Mouse (Mus musculus) liver, embryonic 13.5 days (tissue): ENCODE results near the gene Trem3. TPM values are rescaled to one million over a fixed set of nuclear protein-coding genes. Genes with fewer than 3 reads are reported as not detected.

Source experiments
- ATAC-seq: fragments of 200-750 bp; cut with Nextera tagmentation; 2 replicates; pipeline ENCODE4 v1.8.0; 2017; ENCODE audit warnings: low read depth, mild to moderate bottlenecking, moderate number of reproducible peaks, moderate library complexity
- DNase-seq: peaks from one replicate; pipeline ENCODE4 v3.0.0; 2022
- H3K27ac ChIP-seq: fragments of 300-500 bp; sonication (generic); 2 replicates; pipeline ENCODE4 v1.5.1; 2015; ENCODE audit warnings: moderate library complexity, mild to moderate bottlenecking, inconsistent platforms
- H3K27me3 ChIP-seq: fragments of 300-500 bp; sonication (generic); 2 replicates; pipeline ENCODE4 v1.6.1; 2015; ENCODE audit warnings: mild to moderate bottlenecking, inconsistent platforms
- H3K36me3 ChIP-seq: fragments of 300-500 bp; sonication (generic); 2 replicates; pipeline ENCODE4 v1.6.1; 2015; ENCODE audit warnings: mild to moderate bottlenecking, inconsistent platforms
- H3K4me1 ChIP-seq: fragments of 300-500 bp; sonication (generic); replicated peaks from 2 replicates; pipeline ENCODE4 v1.6.1; 2015; ENCODE audit warnings: inconsistent platforms
- H3K4me2 ChIP-seq: fragments of 300-500 bp; sonication (generic); 2 replicates; pipeline ENCODE4 v1.6.1; 2015; ENCODE audit warnings: inconsistent platforms, mild to moderate bottlenecking, moderate library complexity
- H3K4me3 ChIP-seq: fragments of 300-500 bp; sonication (generic); replicated peaks from 2 replicates; pipeline ENCODE4 v1.5.1; 2015; ENCODE audit warnings: mild to moderate bottlenecking, inconsistent platforms
- H3K9ac ChIP-seq: fragments of 300-500 bp; sonication (generic); 2 replicates; pipeline ENCODE4 v1.6.1; 2015; ENCODE audit warnings: mild to moderate bottlenecking, inconsistent platforms
- H3K9me3 ChIP-seq: fragments of 300-500 bp; sonication (generic); replicated peaks from 2 replicates; pipeline ENCODE4 v1.6.1; 2016; ENCODE audit warnings: inconsistent platforms
- WGBS: fragments of 180-500 bp; shearing (Covaris S2); methylation state at CpG from one replicate; pipeline ENCODE4 v1.1.7; 2015; ENCODE audit not compliant: insufficient replicate concordance; 5-methylcytosine and 5-hydroxymethylcytosine counted together
- polyA plus RNA-seq: library from polyadenylated mRNA; unstranded; fragments of >200 nt; fragmentation: Nextera tagmentation; extraction: Ambion mirVana; gene quantifications from 2 replicates; pipeline ENCODE4 v1.2.1, GENCODE M21; 2015

The Trem3 gene
- polyA plus RNA-seq, 1 experiment from 2014 or later = 2.2 TPM

DNA sequence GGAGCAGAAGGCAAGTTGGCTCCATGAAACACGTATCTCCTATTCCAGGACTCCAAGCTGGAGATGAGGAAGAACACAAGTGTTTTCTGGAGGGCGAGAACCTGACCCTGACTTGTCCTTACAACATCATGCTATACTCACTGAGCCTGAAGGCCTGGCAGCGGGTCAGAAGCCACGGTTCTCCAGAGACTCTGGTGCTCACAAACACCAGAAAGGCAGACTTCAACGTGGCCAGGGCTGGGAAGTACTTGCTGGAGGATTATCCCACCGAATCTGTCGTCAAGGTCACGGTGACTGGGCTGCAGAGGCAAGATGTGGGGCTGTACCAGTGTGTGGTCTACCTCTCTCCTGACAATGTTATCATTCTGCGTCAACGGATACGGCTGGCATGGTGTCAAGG lies 1.9 kb downstream of the Trem3 start:
- Histone ChIP-seq H3K9me3 (no peaks in the 10 kb centered on the region), H3K9ac (no peak overlapping the region), H3K4me3 (no peak overlapping the region), H3K4me2 (no peak overlapping the region), H3K27ac (no peak overlapping the region), H3K27me3 (0 out of 2 replicates have a peak, but pooled peaks cover 3% of the 10 kb centered on the region), H3K36me3 (no peaks in the 10 kb centered on the region), H3K4me1 (no peaks in the 10 kb centered on the region)
- WGBS = 65% methylated on average over 11 of the region's 11 CpGs
- ATAC-seq (no peak), DNase-seq (no peak)

DNA sequence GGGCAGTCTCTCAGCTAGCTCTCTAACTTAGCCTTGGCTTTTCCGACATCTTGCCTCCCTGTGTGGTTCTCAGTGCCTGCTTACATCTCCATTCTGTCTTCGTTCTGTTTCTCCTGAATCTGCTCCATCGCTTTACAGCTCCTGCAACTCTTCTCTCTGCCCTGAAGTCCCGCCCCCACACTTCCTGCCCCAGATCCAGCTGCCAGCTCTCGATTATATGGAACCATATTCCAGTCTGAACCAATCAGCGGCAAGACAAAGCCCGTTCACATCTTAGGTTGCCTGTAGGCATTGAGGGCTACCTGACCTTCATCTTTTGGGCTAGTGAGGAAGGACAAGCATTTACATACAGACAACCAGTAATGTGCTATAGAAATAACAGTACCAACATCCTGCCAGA lies 3.1 kb downstream of the Trem3 start:
- H3K27me3 ChIP-seq = 0 out of 2 replicates have a peak, but pooled peaks cover 3% of the 10 kb centered on the region
- H3K4me3 ChIP-seq = no peak overlapping the region
- H3K4me1 ChIP-seq = no peaks in the 10 kb centered on the region
- no peak overlapping the region for H3K9ac ChIP-seq
- WGBS = 71% methylated on average over 7 of the region's 7 CpGs
- DNase-seq (no peak), ATAC-seq (no peak)
- no peaks in the 10 kb centered on the region for H3K36me3 ChIP-seq
- H3K9me3 ChIP-seq = no peaks in the 10 kb centered on the region
- H3K27ac ChIP-seq = no peak overlapping the region
- no peak overlapping the region for H3K4me2 ChIP-seq

DNA sequence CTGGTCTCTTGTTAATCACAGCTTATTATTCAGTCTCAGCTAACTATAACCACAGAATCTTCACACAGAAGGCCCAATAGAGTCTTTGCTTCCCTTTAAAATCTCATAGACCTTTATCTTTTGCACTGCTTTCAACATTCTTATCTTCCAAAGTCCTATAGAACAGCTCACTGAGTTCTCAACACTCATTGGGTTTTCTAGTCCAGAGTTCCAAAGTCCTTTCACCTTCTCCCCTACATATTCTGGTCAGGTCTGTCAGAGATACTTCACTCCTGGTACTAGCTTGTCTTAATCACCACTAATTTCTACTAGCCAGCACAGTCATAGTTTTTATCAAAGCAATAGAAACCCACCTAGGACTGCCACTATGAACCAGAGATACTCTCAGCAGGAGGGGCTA lies 9.0 kb downstream of the Trem3 start:
- 0 out of 2 replicates have a peak, but pooled peaks cover 3% of the 10 kb centered on the region for H3K27me3 ChIP-seq
- H3K9me3 ChIP-seq = no peaks in the 10 kb centered on the region
- ATAC-seq = no peak
- H3K9ac ChIP-seq = no peak overlapping the region
- H3K4me1 ChIP-seq = no peaks in the 10 kb centered on the region
- DNase-seq = no peak
- no peaks in the 10 kb centered on the region for H3K36me3 ChIP-seq
- H3K4me2 ChIP-seq = no peak overlapping the region
- no peak overlapping the region for H3K27ac ChIP-seq
- no peak overlapping the region for H3K4me3 ChIP-seq

DNA sequence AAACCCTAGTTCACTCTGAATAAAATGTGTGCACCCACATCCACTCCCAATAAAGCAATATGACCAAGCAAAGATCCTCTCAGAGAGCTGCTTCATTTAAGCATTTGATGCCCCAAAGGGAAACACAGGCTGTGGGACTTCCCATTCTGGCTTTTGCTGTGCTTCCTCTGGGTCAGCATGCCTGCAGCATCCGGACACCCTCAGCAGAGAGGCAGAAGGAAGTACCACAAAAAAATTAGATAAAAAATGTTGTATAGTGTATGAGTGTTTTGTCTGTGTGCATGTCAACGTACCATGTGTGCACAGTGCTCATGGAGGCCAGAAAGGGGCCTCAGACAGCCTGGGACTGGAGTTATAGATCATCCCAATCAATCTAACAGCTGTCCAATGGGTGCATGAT lies 14.3 kb downstream of the Trem3 start:
- Histone ChIP-seq H3K4me1 (peaks cover 33% of the 10 kb centered on the region), H3K9me3 (no peaks in the 10 kb centered on the region), H3K27me3 (no peaks in the 10 kb centered on the region), H3K4me2 (no peak overlapping the region), H3K27ac (no peak overlapping the region), H3K36me3 (no peaks in the 10 kb centered on the region), H3K4me3 (no peak overlapping the region), H3K9ac (no peak overlapping the region)
- WGBS = 32% methylated on average over 2 of the region's 2 CpGs
- ATAC-seq (no peak), DNase-seq (no peak)

DNA sequence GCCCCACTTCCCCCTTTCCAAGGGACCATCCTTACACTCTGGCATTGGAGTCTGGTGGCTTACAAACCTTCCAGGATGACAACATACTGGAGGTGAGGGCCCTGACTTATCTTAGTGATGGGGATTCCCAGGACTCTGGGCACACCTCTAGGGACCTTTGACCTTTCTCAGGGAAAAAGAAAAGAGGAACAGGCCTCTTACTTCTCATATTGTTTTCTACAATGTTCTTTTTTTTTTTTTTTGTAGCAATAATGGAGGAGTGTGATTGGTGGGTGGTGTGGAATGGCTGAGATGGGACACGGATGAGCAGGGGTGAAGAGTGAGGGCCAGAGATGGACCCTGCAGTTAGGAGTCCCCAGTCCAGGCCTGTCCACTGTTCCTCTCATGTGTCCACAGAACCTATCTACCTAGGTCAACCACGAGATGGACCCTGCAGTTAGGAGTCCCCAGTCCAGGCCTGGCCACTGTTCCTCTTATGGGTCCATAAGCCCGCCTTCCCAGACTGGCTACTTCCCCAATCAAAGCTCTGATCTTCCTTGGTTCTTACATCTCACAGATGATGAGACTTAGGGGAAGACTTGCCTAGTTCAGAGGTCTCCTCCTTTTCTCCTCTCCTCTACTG lies 16.3 kb downstream of the Trem3 start, which contains the start of gene Treml4:
Treml4 (plus strand) TSS at position 555 of the 622 bp plus-strand sequence.
- WGBS = 59% methylated on average over 3 of the region's 3 CpGs
- Histone ChIP-seq H3K36me3 (no peaks in the 10 kb centered on the region), H3K4me2 (peak within 1 kb of the TSS; percentile 20), H3K4me3 (no peak within 1 kb of the TSS), H3K27me3 (no peaks in the 10 kb centered on the region), H3K9ac (peak within 1 kb of the TSS; percentile 30; the same call in 1 of the 2 replicates), H3K4me1 (peaks cover 50% of the 10 kb centered on the region), H3K9me3 (no peaks in the 10 kb centered on the region), H3K27ac (peak within 1 kb of the TSS; percentile 70)
- ATAC-seq (no peak), DNase-seq (no peak)

DNA sequence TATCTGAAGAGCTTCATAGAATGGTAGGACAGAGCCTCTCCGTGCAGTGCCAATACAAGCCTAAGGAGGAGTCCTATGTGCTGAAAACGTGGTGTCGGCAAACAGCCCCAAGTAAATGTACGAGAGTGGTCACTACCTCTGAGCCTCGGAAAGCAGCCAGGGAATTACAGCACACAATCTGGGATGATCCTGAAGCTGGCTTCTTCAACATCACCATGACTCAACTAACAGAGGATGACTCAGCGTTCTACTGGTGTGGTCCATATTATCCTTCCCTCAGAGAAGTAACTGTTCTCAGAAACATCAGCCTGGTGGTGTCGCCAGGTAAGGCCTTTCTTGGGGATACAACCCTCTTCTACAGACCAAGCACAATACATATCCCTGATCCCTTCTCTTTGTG lies 17.1 kb downstream of the Trem3 start:
- H3K27me3 ChIP-seq = no peaks in the 10 kb centered on the region
- no peak overlapping the region for H3K4me3 ChIP-seq
- WGBS = 82% methylated on average over 7 of the region's 7 CpGs
- no peaks in the 10 kb centered on the region for H3K9me3 ChIP-seq
- peak overlapping the region; percentile 20 for H3K4me2 ChIP-seq
- H3K9ac ChIP-seq = peak overlapping the region; percentile 30; the same call in 1 of the 2 replicates
- no peaks in the 10 kb centered on the region for H3K36me3 ChIP-seq
- ATAC-seq (peak; percentile 78), DNase-seq (peak; percentile 62)
- H3K27ac ChIP-seq = peak overlapping the region; percentile 70
- peaks cover 57% of the 10 kb centered on the region for H3K4me1 ChIP-seq

DNA sequence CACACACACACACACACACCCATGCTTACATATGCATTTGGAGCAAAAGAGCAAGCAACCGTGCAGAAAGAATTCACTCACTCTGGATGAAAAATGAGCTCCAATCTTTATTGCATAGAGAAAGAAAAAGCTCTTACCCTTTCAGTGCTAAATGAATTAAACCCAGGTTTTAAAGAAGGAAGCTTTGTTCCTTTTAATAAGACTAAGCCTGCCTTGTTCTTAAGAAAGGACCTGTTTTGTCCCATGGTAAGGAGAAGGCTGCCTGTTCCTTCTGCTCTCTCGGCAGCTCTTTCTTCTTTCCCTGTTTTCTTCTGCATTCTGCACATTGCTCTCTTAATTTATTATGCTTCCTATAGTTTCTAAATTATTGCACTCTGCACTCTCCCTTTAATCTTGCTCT lies 18.6 kb downstream of the Trem3 start:
- Histone ChIP-seq H3K4me2 (no peak overlapping the region), H3K27ac (peak overlapping the region; percentile 35; the same call in 1 of the 2 replicates), H3K9ac (no peak overlapping the region), H3K4me1 (peaks cover 72% of the 10 kb centered on the region), H3K36me3 (no peaks in the 10 kb centered on the region), H3K27me3 (no peaks in the 10 kb centered on the region), H3K9me3 (no peaks in the 10 kb centered on the region), H3K4me3 (no peak overlapping the region)
- ATAC-seq (no peak), DNase-seq (no peak)
- WGBS = 55% methylated on average over 2 of the region's 2 CpGs

DNA sequence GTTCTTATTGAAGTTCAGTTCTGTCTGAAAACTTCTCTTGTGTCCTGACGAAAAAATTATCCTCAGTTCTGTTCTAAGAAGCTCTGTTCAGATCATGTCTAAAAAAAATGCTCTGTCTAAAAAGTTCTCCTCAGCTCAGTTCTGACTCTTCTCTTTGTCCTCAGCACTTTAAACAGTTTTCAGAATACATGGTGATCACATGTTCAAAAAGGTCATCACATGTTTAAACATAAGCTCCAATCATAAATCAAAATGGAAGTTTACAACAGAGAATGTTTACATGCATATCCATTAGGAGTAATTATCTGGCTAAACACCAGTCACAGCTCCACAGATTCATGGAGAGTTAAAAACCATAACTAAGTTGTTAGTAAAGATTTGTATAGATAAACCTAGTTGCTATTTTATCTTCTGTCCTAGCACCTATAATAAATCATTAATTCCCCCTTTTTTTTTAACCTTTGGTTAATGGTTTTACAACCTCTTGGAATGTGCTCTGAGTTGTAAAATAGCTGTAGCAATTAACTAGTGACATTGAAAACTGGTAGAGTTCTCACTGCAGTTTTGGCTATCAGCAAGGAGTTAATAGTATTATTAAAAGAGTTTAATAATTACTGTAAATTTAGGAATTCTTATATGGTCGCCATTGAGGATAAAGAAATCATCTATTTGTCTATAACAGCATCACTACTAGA lies 19.2 kb downstream of the Trem3 start:
- Histone ChIP-seq H3K36me3 (no peaks in the 10 kb centered on the region), H3K27me3 (no peaks in the 10 kb centered on the region), H3K4me3 (no peak overlapping the region), H3K4me1 (peaks cover 78% of the 10 kb centered on the region), H3K4me2 (no peak overlapping the region), H3K9ac (no peak overlapping the region), H3K27ac (peak overlapping the region; percentile 35; the same call in 1 of the 2 replicates), H3K9me3 (no peaks in the 10 kb centered on the region)
- 41% methylated on average over 2 of the region's 2 CpGs for WGBS
- no peak for ATAC-seq
- DNase-seq = no peak

DNA sequence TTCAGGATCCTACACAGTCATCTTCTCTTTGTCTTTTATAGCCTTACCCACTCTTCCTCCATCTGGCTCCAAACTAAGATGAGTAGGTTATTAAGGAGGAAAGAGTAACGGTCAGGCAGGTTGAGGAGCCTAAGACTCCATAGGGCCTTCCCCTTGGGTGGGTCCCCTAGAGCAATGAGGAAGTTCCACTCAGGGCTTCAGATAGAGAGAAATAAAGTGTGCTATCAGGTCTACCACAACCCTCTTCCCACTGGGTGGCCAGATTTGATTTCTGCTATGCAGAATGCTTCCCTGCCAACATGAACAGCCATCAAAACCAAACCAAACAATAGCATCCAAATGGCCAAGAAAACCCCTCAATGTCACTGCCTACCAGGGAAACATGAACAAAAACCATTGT lies 20.0 kb downstream of the Trem3 start:
- Histone ChIP-seq H3K9ac (no peak overlapping the region), H3K27me3 (no peaks in the 10 kb centered on the region), H3K9me3 (no peaks in the 10 kb centered on the region), H3K27ac (no peak overlapping the region), H3K36me3 (no peaks in the 10 kb centered on the region), H3K4me2 (0 out of 2 replicates have a peak overlapping the region, but pooled peaks have one; percentile 11), H3K4me1 (peaks cover 85% of the 10 kb centered on the region), H3K4me3 (no peak overlapping the region)
- ATAC-seq = no peak
- 31% methylated on average over 1 of the region's 1 CpGs for WGBS
- DNase-seq = peak; percentile 49

DNA sequence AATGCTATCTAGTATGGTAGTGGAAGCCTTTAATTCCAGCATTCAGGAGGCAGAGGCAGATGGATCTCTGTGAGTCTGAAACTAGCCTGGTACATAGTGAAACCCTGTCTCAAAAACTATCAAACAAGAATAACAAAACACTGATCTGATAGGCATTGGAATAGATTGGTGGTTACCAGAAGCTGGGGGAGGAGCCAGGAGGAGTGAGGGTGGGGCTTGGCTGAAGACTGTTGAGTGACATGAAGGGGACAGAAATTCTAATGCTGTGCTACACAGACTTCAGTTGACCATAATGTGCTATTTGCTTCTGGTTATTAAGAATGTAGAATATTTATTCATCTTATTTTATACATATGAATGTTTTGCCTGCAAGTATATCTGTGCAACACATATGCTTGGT lies 20.7 kb downstream of the Trem3 start:
- no peaks in the 10 kb centered on the region for H3K36me3 ChIP-seq

DNA sequence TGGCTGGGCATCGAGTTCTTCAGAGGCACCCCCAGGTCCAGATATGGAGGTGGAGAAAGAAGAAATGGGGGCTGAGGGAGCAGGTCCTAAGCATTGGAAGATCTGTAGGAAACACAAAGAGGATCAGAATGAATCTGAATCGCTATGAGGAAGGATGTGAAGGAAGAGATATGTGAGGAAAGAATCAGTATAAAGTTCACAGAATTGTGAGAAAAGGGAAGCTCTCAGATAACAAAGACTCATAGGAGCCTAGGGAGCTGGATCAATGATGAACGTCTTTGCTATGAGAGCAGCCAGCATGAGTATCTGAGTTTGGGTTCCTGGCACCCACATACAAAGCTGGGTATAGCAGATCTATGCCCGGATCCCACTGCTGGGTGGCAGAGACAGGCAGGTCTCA lies 22.3 kb downstream of the Trem3 start:
- no peak overlapping the region for H3K4me3 ChIP-seq
- H3K36me3 ChIP-seq = no peaks in the 10 kb centered on the region
- no peaks in the 10 kb centered on the region for H3K9me3 ChIP-seq
- H3K27ac ChIP-seq = peak overlapping the region; percentile 98
- peak overlapping the region; percentile 30; the same call in 1 of the 2 replicates for H3K9ac ChIP-seq
- DNase-seq (no peak), ATAC-seq (no peak)
- peak overlapping the region; percentile 70; the same call in 1 of the 2 replicates for H3K4me2 ChIP-seq
- H3K27me3 ChIP-seq = no peaks in the 10 kb centered on the region
- WGBS = 30% methylated on average over 4 of the region's 4 CpGs
- peaks cover 91% of the 10 kb centered on the region for H3K4me1 ChIP-seq

More for the DNA sequence above, 20.7 kb downstream of the Trem3 start:
- ATAC-seq = no peak
- no peaks in the 10 kb centered on the region for H3K9me3 ChIP-seq
- H3K4me1 ChIP-seq = peaks cover 91% of the 10 kb centered on the region
- H3K27ac ChIP-seq = no peak overlapping the region
- H3K4me2 ChIP-seq = no peak overlapping the region
- H3K9ac ChIP-seq = no peak overlapping the region
- H3K27me3 ChIP-seq = no peaks in the 10 kb centered on the region
- DNase-seq = peak; percentile 43
- no peak overlapping the region for H3K4me3 ChIP-seq

DNA sequence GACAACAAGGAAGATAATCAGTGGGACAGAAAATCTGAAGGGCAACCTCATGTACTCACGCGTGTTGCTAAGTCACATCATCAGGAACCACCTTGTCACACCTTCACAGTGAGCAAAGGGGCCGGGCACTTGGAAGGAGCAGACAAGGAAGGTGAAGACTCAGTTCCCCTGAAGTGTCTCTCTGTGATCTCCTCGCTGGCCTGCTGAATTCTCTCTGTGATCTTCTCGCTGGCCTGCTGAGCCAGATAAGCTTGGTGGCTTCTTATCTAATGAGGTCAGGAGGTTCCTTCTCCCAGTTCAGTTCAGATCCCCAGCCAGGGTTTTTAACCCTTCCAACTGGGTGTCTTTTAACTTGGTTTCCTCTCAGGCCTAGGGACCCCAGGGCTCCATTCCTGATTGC lies 24.6 kb downstream of the Trem3 start:
- Histone ChIP-seq H3K4me1 (peaks cover 89% of the 10 kb centered on the region), H3K4me3 (peak overlapping the region; percentile 50), H3K36me3 (no peaks in the 10 kb centered on the region), H3K4me2 (peak overlapping the region; percentile 70), H3K27me3 (no peaks in the 10 kb centered on the region), H3K9ac (peak overlapping the region; percentile 73), H3K27ac (peak overlapping the region; percentile 98), H3K9me3 (no peaks in the 10 kb centered on the region)
- DNase-seq (peak; percentile 89), ATAC-seq (peak; percentile 93)
- 12% methylated on average over 5 of the region's 5 CpGs for WGBS
